Comparison of ENCODE assay signal across 8 mouse cellular contexts in the genomic region with DNA sequence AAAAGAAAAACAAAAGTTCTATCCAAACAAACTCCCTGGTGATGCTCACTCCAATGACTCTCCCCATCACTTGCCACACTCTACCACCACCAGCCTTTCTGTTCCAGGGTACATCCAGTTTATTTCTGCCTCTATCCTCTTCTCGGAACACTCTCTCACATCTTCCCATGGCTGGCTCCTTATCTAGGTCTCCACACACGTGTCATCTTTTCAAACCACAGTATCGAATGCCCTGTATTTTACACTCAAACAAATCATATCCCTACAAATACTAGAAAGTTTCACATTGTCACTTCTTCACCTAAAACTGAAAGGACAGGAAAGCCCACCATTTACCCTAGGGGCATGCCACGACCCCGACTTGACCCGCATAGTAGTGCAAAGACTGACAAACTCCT. TPM values are rescaled to one million over a fixed set of nuclear protein-coding genes. Genes with fewer than 3 reads are reported as not detected.
A peak's percentile ranks its signal among the peaks of the same experiment; 100 is the strongest.
DNase-seq lines count a peak whose midpoint lies in the region; ATAC-seq and TF ChIP-seq lines count a peak whose summit lies in the region.

No protein-coding gene starts in this region.

- no peaks in the 10 kb centered on the region for H3K27me3 ChIP-seq in lung, postnatal 0 days (replicated peaks; ENCODE audit: insufficient read depth, low read length)
- H3K27me3 ChIP-seq in forebrain, embryonic 10.5 days (ENCODE audit: poor library complexity, severe bottlenecking), result no peaks in the 10 kb centered on the region
- no peaks in the 10 kb centered on the region for H3K27me3 ChIP-seq in limb, embryonic 12.5 days

- no peak for ATAC-seq in lung, postnatal 0 days
- no peak for ATAC-seq in limb, embryonic 12.5 days (ENCODE audit: insufficient number of reproducible peaks, insufficient read depth, low FRiP score, low TSS enrichment, low read depth)

- TF ChIP-seq EP300 in lung, postnatal 0 days (IDR thresholded peaks at IDR 0.05), result no peak

- peaks cover 6% of the 10 kb centered on the region; the same call in 1 of the 2 replicates for H3K4me1 ChIP-seq in lung, postnatal 0 days (ENCODE audit: insufficient read depth, low read depth, low read length)
- peaks cover 41% of the 10 kb centered on the region for H3K4me1 ChIP-seq in forebrain, embryonic 10.5 days
- peaks cover 25% of the 10 kb centered on the region for H3K4me1 ChIP-seq in limb, embryonic 12.5 days (replicated peaks)
- H3K4me1 ChIP-seq in olfactory bulb, adult 2 months (ENCODE audit: control insufficient read depth, insufficient read depth, low read length), result peaks cover 5% of the 10 kb centered on the region

- H3K9me3 ChIP-seq in lung, postnatal 0 days (ENCODE audit: low read length), result no peaks in the 10 kb centered on the region
- H3K9me3 ChIP-seq in forebrain, embryonic 10.5 days, result no peaks in the 10 kb centered on the region
- H3K9me3 ChIP-seq in limb, embryonic 12.5 days, result no peaks in the 10 kb centered on the region

- peak overlapping the region; percentile 91 for H3K27ac ChIP-seq in lung, postnatal 0 days (ENCODE audit: low read length)
- peak overlapping the region; percentile 86 for H3K27ac ChIP-seq in forebrain, embryonic 10.5 days
- peak overlapping the region; percentile 57 for H3K27ac ChIP-seq in limb, embryonic 12.5 days
- H3K27ac ChIP-seq in olfactory bulb, adult 2 months (ENCODE audit: insufficient read depth, low read depth, low read length), result peak overlapping the region; percentile 81; the same call in 1 of the 2 replicates

- no peak for TF ChIP-seq CTCF in lung, postnatal 0 days (IDR thresholded peaks at IDR 0.05)
- no peak for TF ChIP-seq CTCF in olfactory bulb, adult 2 months (IDR thresholded peaks at IDR 0.05; ENCODE audit: insufficient read depth, low read depth, low read length)

- TF ChIP-seq POLR2A in olfactory bulb, adult 2 months (IDR thresholded peaks at IDR 0.05; ENCODE audit: insufficient read depth, low read depth, low read length), result no peak

- H3K36me3 ChIP-seq in lung, postnatal 0 days (ENCODE audit: insufficient read depth, low read length), result no peaks in the 10 kb centered on the region
- H3K36me3 ChIP-seq in forebrain, embryonic 10.5 days (replicated peaks), result 0 out of 2 replicates have a peak, but pooled peaks cover 10% of the 10 kb centered on the region
- no peaks in the 10 kb centered on the region for H3K36me3 ChIP-seq in limb, embryonic 12.5 days

- H3K4me2 ChIP-seq in lung, postnatal 0 days (replicated peaks; ENCODE audit: low read depth, low read length), result peak overlapping the region; percentile 79
- peak overlapping the region; percentile 78 for H3K4me2 ChIP-seq in limb, embryonic 12.5 days

- H3K4me3 ChIP-seq in lung, postnatal 0 days (ENCODE audit: low read depth, low read length), result peak overlapping the region; percentile 69
- peak overlapping the region; percentile 63 for H3K4me3 ChIP-seq in forebrain, embryonic 10.5 days
- H3K4me3 ChIP-seq in limb, embryonic 12.5 days (replicated peaks), result peak overlapping the region; percentile 80
- peak overlapping the region; percentile 65 for H3K4me3 ChIP-seq in olfactory bulb, adult 2 months (ENCODE audit: insufficient read depth, low read depth, low read length)

- no peak for DNase-seq in lung, postnatal 0 days (ENCODE audit: low spot score)
- DNase-seq in lung, adult 18-20 months, result no peak
- no peak for DNase-seq in forebrain, embryonic 10.5 days (ENCODE audit: extremely low spot score, low spot score)
- no peak for DNase-seq in adipocyte (ENCODE audit: low spot score)
- DNase-seq in adrenal gland, adult (ENCODE audit: inconsistent age in 2 of 2, low spot score in 1 of 2), result no peak
- no peak for DNase-seq in layer of hippocampus, adult 9-11 months

- H3K9ac ChIP-seq in lung, postnatal 0 days (replicated peaks; ENCODE audit: low read depth), result peak overlapping the region; percentile 57
- peak overlapping the region; percentile 69 for H3K9ac ChIP-seq in limb, embryonic 12.5 days (replicated peaks)

- WGBS in lung, postnatal 0 days, result 7% methylated on average over 6 of the region's 6 CpGs
- WGBS in forebrain, embryonic 10.5 days, result 27% methylated on average over 6 of the region's 6 CpGs
- 29% methylated on average over 6 of the region's 6 CpGs for WGBS in limb, embryonic 12.5 days
- WGBS in olfactory bulb, adult 2 months, result 4% methylated on average over 6 of the region's 6 CpGs

RNA-seq across cellular contexts. Expression of gene Rmnd5b, which starts 0.6 kb away (rescaled TPM):
- polyA plus RNA-seq in lung, postnatal 0 days (2015; fragmentation: Nextera tagmentation; extraction: Ambion mirVana), result 43.2 and 46.4 TPM in 2 replicates
- polyA plus RNA-seq in forebrain, embryonic 10.5 days (2016; fragmentation: Nextera tagmentation; extraction: Ambion mirVana), result 37.2 and 39.1 TPM in 2 replicates
- polyA plus RNA-seq in limb, embryonic 12.5 days (2016; fragmentation: Nextera tagmentation; extraction: Ambion mirVana), result 41.5 and 42.6 TPM in 2 replicates
- not detected in 2 replicates for polyA plus RNA-seq in olfactory bulb, adult 2 months (2012; ENCODE audit: insufficient read depth, insufficient read length, low replicate concordance, missing spikeins)

RNA-seq across cellular contexts. Expression of gene N4bp3, which starts 15.5 kb away (rescaled TPM):
- 43.9 and 44.7 TPM in 2 replicates for polyA plus RNA-seq in lung, postnatal 0 days (2015; fragmentation: Nextera tagmentation; extraction: Ambion mirVana)
- 19.4 and 21.1 TPM in 2 replicates for polyA plus RNA-seq in forebrain, embryonic 10.5 days (2016; fragmentation: Nextera tagmentation; extraction: Ambion mirVana)
- polyA plus RNA-seq in limb, embryonic 12.5 days (2016; fragmentation: Nextera tagmentation; extraction: Ambion mirVana), result 28.0 and 29.5 TPM in 2 replicates
- polyA plus RNA-seq in olfactory bulb, adult 2 months (2012; ENCODE audit: insufficient read depth, insufficient read length, low replicate concordance, missing spikeins), result not detected in 2 replicates

RNA-seq across cellular contexts. Expression of gene Nhp2, which starts 15.6 kb away (rescaled TPM):
- 60.1 and 67.2 TPM in 2 replicates for polyA plus RNA-seq in lung, postnatal 0 days (2015; fragmentation: Nextera tagmentation; extraction: Ambion mirVana)
- polyA plus RNA-seq in forebrain, embryonic 10.5 days (2016; fragmentation: Nextera tagmentation; extraction: Ambion mirVana), result 273 and 279 TPM in 2 replicates
- 145 and 149 TPM in 2 replicates for polyA plus RNA-seq in limb, embryonic 12.5 days (2016; fragmentation: Nextera tagmentation; extraction: Ambion mirVana)
- not detected in 2 replicates for polyA plus RNA-seq in olfactory bulb, adult 2 months (2012; ENCODE audit: insufficient read depth, insufficient read length, low replicate concordance, missing spikeins)

RNA-seq across cellular contexts. Expression of gene D930048N14Rik, which starts 15.6 kb away (rescaled TPM):
- 2.5 and 3.1 TPM in 2 replicates for polyA plus RNA-seq in lung, postnatal 0 days (2015; fragmentation: Nextera tagmentation; extraction: Ambion mirVana)
- 1.6 and 2.0 TPM in 2 replicates for polyA plus RNA-seq in forebrain, embryonic 10.5 days (2016; fragmentation: Nextera tagmentation; extraction: Ambion mirVana)
- polyA plus RNA-seq in limb, embryonic 12.5 days (2016; fragmentation: Nextera tagmentation; extraction: Ambion mirVana), result 2.5 and 3.7 TPM in 2 replicates
- polyA plus RNA-seq in olfactory bulb, adult 2 months (2012; ENCODE audit: insufficient read depth, insufficient read length, low replicate concordance, missing spikeins), result not detected in 2 replicates

RNA-seq across cellular contexts. Expression of gene Hnrnpab, which starts 28.5 kb away (rescaled TPM):
- 152 and 167 TPM in 2 replicates for polyA plus RNA-seq in lung, postnatal 0 days (2015; fragmentation: Nextera tagmentation; extraction: Ambion mirVana)
- 597 and 634 TPM in 2 replicates for polyA plus RNA-seq in forebrain, embryonic 10.5 days (2016; fragmentation: Nextera tagmentation; extraction: Ambion mirVana)
- 732 and 757 TPM in 2 replicates for polyA plus RNA-seq in limb, embryonic 12.5 days (2016; fragmentation: Nextera tagmentation; extraction: Ambion mirVana)
- polyA plus RNA-seq in olfactory bulb, adult 2 months (2012; ENCODE audit: insufficient read depth, insufficient read length, low replicate concordance, missing spikeins), result 230 and 328 TPM in 2 replicates

Comparison
In these comparisons a context has a peak if more than half of its experiments do, and no peak if none do; other contexts are left out.
1. RNA of gene Rmnd5b, which starts 0.6 kb away (polyA plus RNA-seq): 43.2 to 46.4 TPM in lung, postnatal 0 days, 41.5 to 42.6 TPM in limb, embryonic 12.5 days and 37.2 to 39.1 TPM in forebrain, embryonic 10.5 days; not detected in olfactory bulb, adult 2 months; every median in the first group is over 10 times any median in the second.
2. RNA of gene N4bp3, which starts 15.5 kb away (polyA plus RNA-seq): 43.9 to 44.7 TPM in lung, postnatal 0 days, 28.0 to 29.5 TPM in limb, embryonic 12.5 days and 19.4 to 21.1 TPM in forebrain, embryonic 10.5 days; not detected in olfactory bulb, adult 2 months; every median in the first group is over 10 times any median in the second.
3. RNA of gene Nhp2, which starts 15.6 kb away (polyA plus RNA-seq): 273 to 279 TPM in forebrain, embryonic 10.5 days, 145 to 149 TPM in limb, embryonic 12.5 days and 60.1 to 67.2 TPM in lung, postnatal 0 days; not detected in olfactory bulb, adult 2 months; every median in the first group is over 10 times any median in the second.
4. Peak in every context shown above with its lines, with median percentiles within 50 percentile points of each other: H3K27ac ChIP-seq and H3K4me3 ChIP-seq.